Comparison of ENCODE assay signal across 22 mouse cellular contexts in the genomic region with DNA sequence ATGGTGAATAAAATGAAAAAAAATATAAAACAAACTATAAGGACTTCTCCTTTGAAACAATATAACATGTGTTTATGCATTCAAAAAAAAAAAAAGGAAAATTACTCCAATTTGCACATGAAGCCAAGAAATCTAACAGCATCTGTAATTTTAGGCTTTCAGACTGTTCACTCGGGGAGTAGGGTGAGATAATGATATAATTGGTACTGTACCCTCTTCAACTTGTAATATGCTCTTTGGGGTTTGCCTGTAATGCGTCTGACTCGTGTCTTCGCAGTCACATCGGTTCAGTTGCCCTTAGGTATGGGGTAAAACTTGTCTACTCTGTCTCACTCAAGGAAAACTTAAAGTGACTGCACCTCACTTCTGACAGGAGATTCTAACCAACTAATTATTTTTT.
A peak's percentile ranks its signal among the peaks of the same experiment; 100 is the strongest.
DNase-seq lines count a peak whose midpoint lies in the region; ATAC-seq and TF ChIP-seq lines count a peak whose summit lies in the region.
"Had no signal": no experiment of that assay in that cellular context is flagged by ENCODE, and none has a peak within 500 bp of the region (broad histone marks: within the 10 kb centered on the region; RNA-seq: fewer than 3 reads in every experiment).

No protein-coding gene starts in this region.

- H3K9ac ChIP-seq in forebrain, embryonic 14.5 days (ENCODE audit: low read length): no peak overlapping the region
- H3K9ac ChIP-seq in forebrain, postnatal 0 days: no peak overlapping the region
- H3K9ac ChIP-seq: embryonic facial prominence, embryonic 13.5 days; embryonic facial prominence, embryonic 15.5 days had no signal

- H3K27ac ChIP-seq in forebrain, embryonic 14.5 days (ENCODE audit: low read depth, low read length): no peak overlapping the region
- no peak overlapping the region for H3K27ac ChIP-seq in forebrain, embryonic 10.5 days
- H3K27ac ChIP-seq in forebrain, postnatal 0 days (ENCODE audit: low read depth, low read length): no peak overlapping the region
- H3K27ac ChIP-seq: embryonic facial prominence, embryonic 13.5 days; embryonic facial prominence, embryonic 15.5 days; gastrocnemius, adult 2 months had no signal

- ATAC-seq in forebrain, embryonic 14.5 days: peak; percentile 59
- ATAC-seq in forebrain, postnatal 0 days: peak; percentile 61; the same call in 1 of the 2 replicates
- ATAC-seq: activated CD4-positive, CD25-positive, alpha-beta regulatory T cell, adult 4 months; Patski had no signal

- no peak for TF ChIP-seq POLR2A in brain, embryonic 14.5 days (IDR thresholded peaks at IDR 0.05; ENCODE audit: borderline replicate concordance, extremely low read depth, insufficient read depth, insufficient read length, poor library complexity, severe bottlenecking)

- DNase-seq in forebrain, embryonic 14.5 days (ENCODE audit: low spot score): peak; percentile 49
- no peak for DNase-seq in forebrain, embryonic 10.5 days (ENCODE audit: extremely low spot score, low spot score)
- peak; percentile 14 for DNase-seq in brain, adult 2 months (ENCODE audit: low read depth, low spot score)
- DNase-seq in brain, embryonic 14.5 days (ENCODE audit: low read depth): peak; percentile 64
- no peak for DNase-seq in forebrain, postnatal 0 days
- DNase-seq in gastrocnemius, postnatal 25 days: no peak
- DNase-seq in Muller cell, postnatal 12 days (ENCODE audit: inconsistent ontology term): no peak
- DNase-seq: adrenal gland, adult 8-10 months; adrenal gland, postnatal 14 days; adrenal gland, postnatal 36 days; cerebellum, adult 11-12 months; cerebellum, adult 2 months; cerebellum, adult 9-10 months; cerebellum, postnatal 14 days; cerebellum, postnatal 36 days; embryo, embryonic 11 days; gastrocnemius, adult 2 months had no signal

- H3K36me3 ChIP-seq in forebrain, embryonic 14.5 days (ENCODE audit: control insufficient read depth, insufficient read depth, low read length): no peaks in the 10 kb centered on the region
- no peaks in the 10 kb centered on the region for H3K36me3 ChIP-seq in forebrain, embryonic 10.5 days (replicated peaks)
- H3K36me3 ChIP-seq in forebrain, postnatal 0 days (ENCODE audit: insufficient read depth): no peaks in the 10 kb centered on the region

- H3K4me2 ChIP-seq in forebrain, embryonic 14.5 days (ENCODE audit: low read length): no peak overlapping the region
- no peak overlapping the region for H3K4me2 ChIP-seq in forebrain, postnatal 0 days (ENCODE audit: low read depth)
- H3K4me2 ChIP-seq: embryonic facial prominence, embryonic 13.5 days; embryonic facial prominence, embryonic 15.5 days had no signal

- H3K9me3 ChIP-seq in forebrain, embryonic 14.5 days (replicated peaks; ENCODE audit: control insufficient read depth, low read length): no peaks in the 10 kb centered on the region
- peaks cover 7% of the 10 kb centered on the region; the same call in 1 of the 2 replicates for H3K9me3 ChIP-seq in forebrain, embryonic 10.5 days
- no peaks in the 10 kb centered on the region for H3K9me3 ChIP-seq in forebrain, postnatal 0 days (ENCODE audit: low read length)
- H3K9me3 ChIP-seq: embryonic facial prominence, embryonic 13.5 days; embryonic facial prominence, embryonic 15.5 days had no signal

- H3K27me3 ChIP-seq in forebrain, embryonic 14.5 days (replicated peaks; ENCODE audit: control insufficient read depth, insufficient read depth, low read length): no peaks in the 10 kb centered on the region
- H3K27me3 ChIP-seq in forebrain, embryonic 10.5 days (ENCODE audit: poor library complexity, severe bottlenecking): no peaks in the 10 kb centered on the region
- H3K27me3 ChIP-seq in forebrain, postnatal 0 days (ENCODE audit: insufficient read depth, low read length): no peaks in the 10 kb centered on the region
- H3K27me3 ChIP-seq: embryonic facial prominence, embryonic 13.5 days; embryonic facial prominence, embryonic 15.5 days; Patski had no signal

- WGBS in forebrain, embryonic 14.5 days: 71% methylated on average over 5 of the region's 5 CpGs
- 82% methylated on average over 5 of the region's 5 CpGs for WGBS in forebrain, embryonic 10.5 days
- 45% methylated on average over 5 of the region's 5 CpGs for WGBS in forebrain, postnatal 0 days

- no peak for TF ChIP-seq CTCF in brain, embryonic 14.5 days (IDR thresholded peaks at IDR 0.05; ENCODE audit: borderline replicate concordance, extremely low read depth, insufficient read depth, insufficient read length)
- TF ChIP-seq CTCF in forebrain, postnatal 0 days (IDR thresholded peaks at IDR 0.05; ENCODE audit: low read depth): no peak

- no peak overlapping the region for H3K4me3 ChIP-seq in forebrain, embryonic 14.5 days (ENCODE audit: low read depth, low read length)
- H3K4me3 ChIP-seq in forebrain, embryonic 10.5 days: no peak overlapping the region
- no peak overlapping the region for H3K4me3 ChIP-seq in forebrain, postnatal 0 days (ENCODE audit: low read depth, low read length)
- H3K4me3 ChIP-seq: embryonic facial prominence, embryonic 13.5 days; embryonic facial prominence, embryonic 15.5 days; erythroblast, embryonic 14.5 days; gastrocnemius, adult 2 months had no signal

- peaks cover 9% of the 10 kb centered on the region for H3K4me1 ChIP-seq in forebrain, embryonic 14.5 days (ENCODE audit: control insufficient read depth, insufficient read depth, low read length)
- no peaks in the 10 kb centered on the region for H3K4me1 ChIP-seq in forebrain, embryonic 10.5 days
- H3K4me1 ChIP-seq in forebrain, postnatal 0 days (ENCODE audit: insufficient read depth): 0 out of 2 replicates have a peak, but pooled peaks cover 8% of the 10 kb centered on the region
- H3K4me1 ChIP-seq: embryonic facial prominence, embryonic 13.5 days had no signal

Comparison
In these comparisons a context has a peak if more than half of its experiments do, and no peak if none do; other contexts are left out.
1. DNase-seq: peak in forebrain, embryonic 14.5 days (single experiment), brain, adult 2 months (single experiment) and brain, embryonic 14.5 days (single experiment); none in forebrain, embryonic 10.5 days (single experiment), forebrain, postnatal 0 days (single experiment), gastrocnemius, postnatal 25 days (single experiment) and Muller cell, postnatal 12 days (single experiment).